Mouse (Mus musculus) spleen, postnatal 4 days (tissue): ENCODE results near the gene Zfp622.
"Not testable (repeated sequence)": the region's sequence is repeated elsewhere in the genome, so short reads cannot be mapped to it uniquely, and the experiment has no call there.

Experiments used
- DNase-seq, 2 experiments: peaks; one replicate each; pipeline ENCODE4 v3.0.0; 2022; ENCODE audit warnings: low spot score in 2 of 2

The Zfp622 gene

GRCm38 (mm10) chr15:25971596-25971995 is 12.6 kb upstream of the Zfp622 start:
- no peak for DNase-seq

- DNase-seq, result no peak
Observed at GRCm38 (mm10) chr15:25972758-25973157, 11.4 kb upstream of the Zfp622 start.

- DNase-seq, result no peak
Observed at GRCm38 (mm10) chr15:25974352-25974751, 9.8 kb upstream of the Zfp622 start.

- no peak for DNase-seq
Observed at GRCm38 (mm10) chr15:25975810-25976209, 8.4 kb upstream of the Zfp622 start.

- DNase-seq, result not testable (repeated sequence)
Observed at GRCm38 (mm10) chr15:25983614-25984013, 552 bp upstream of the Zfp622 start.

GRCm38 (mm10) chr15:25984734-25985492 is 747 bp downstream of the Zfp622 start:
- peak; percentile 42 to 69 for DNase-seq

- DNase-seq, result peak; percentile 40 to 73
Observed at GRCm38 (mm10) chr15:25992992-25993727, 9.0 kb downstream of the Zfp622 start.

- no peak for DNase-seq
Observed at GRCm38 (mm10) chr15:25995521-25995920, 11.4 kb downstream of the Zfp622 start.

- not testable (repeated sequence) for DNase-seq
Observed at GRCm38 (mm10) chr15:25999545-25999944, 15.4 kb downstream of the Zfp622 start.

GRCm38 (mm10) chr15:26008621-26009020 is 24.5 kb downstream of the Zfp622 start:
- no peak for DNase-seq

- DNase-seq, result no peak
Observed at GRCm38 (mm10) chr15:26012891-26013290, 28.7 kb downstream of the Zfp622 start.

GRCm38 (mm10) chr15:26015979-26016665 is 32.0 kb downstream of the Zfp622 start:
- DNase-seq, result peak; percentile 42 to 68

GRCm38 (mm10) chr15:26021721-26022120 is 37.6 kb downstream of the Zfp622 start:
- no peak for DNase-seq

GRCm38 (mm10) chr15:26022636-26023035 is 38.5 kb downstream of the Zfp622 start:
- DNase-seq, result no peak

GRCm38 (mm10) chr15:26031692-26032091 is 47.5 kb downstream of the Zfp622 start:
- DNase-seq, result no peak

GRCm38 (mm10) chr15:26040567-26040966 is 56.4 kb downstream of the Zfp622 start:
- no peak for DNase-seq

GRCm38 (mm10) chr15:26041196-26041947 is 57.2 kb downstream of the Zfp622 start:
- DNase-seq, result no peak
